Mouse (Mus musculus) adrenal gland, postnatal 36 days (tissue): ENCODE results near the gene Exoc3l. TPM values are rescaled to one million over a fixed set of nuclear protein-coding genes. Genes with fewer than 3 reads are reported as not detected.

Source experiments
- DNase-seq, 2 experiments: peaks; one replicate each; pipeline ENCODE4 v3.0.0; 2021; ENCODE audit warnings: mixed read lengths in 1 of 2
- total RNA-seq, 2 experiments: library from RNA; stranded (reverse); gene quantifications; 2 replicates each; pipeline ENCODE4 v1.2.3; 2021

Exoc3l gene
- total RNA-seq, 2 experiments from 2014 or later, result 19.8 to 22.0 TPM

DNA sequence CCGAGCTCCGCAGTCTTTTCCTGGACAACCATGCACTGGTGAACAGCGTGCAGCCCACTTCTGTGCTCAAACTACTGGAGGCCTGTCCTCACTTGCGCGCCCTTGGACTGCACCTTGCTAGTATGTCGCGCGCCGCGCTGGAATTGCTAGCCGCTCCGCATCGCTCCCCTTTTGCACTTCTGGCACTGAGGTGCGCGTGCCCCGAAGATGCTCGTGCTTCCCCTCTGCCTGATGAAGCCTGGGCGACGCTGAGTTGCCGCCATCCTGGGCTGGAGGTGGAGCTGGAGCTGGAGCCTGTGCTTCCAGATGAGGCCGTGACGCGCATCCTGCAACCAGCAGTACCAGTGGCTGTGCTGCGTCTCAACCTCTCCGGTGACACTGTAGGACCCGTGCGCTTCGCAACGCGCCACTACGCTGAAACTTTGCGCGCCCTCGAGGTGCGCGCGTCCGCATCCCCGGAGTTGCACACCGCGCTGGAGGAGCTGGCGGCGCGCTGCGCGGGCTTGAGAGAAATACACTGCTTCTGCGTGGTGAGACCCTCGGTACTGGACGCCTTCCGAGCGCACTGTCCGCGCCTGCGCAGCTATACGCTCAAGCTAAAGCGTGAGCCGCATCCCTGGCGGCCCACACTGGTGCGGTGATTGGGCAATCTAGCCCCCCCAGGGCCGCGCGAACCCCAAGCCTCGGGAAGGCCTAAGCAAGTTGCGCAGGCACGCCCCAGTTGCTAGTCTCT lies 27.4 kb downstream of the Exoc3l start:
- peak; percentile 44 to 45 for DNase-seq

DNA sequence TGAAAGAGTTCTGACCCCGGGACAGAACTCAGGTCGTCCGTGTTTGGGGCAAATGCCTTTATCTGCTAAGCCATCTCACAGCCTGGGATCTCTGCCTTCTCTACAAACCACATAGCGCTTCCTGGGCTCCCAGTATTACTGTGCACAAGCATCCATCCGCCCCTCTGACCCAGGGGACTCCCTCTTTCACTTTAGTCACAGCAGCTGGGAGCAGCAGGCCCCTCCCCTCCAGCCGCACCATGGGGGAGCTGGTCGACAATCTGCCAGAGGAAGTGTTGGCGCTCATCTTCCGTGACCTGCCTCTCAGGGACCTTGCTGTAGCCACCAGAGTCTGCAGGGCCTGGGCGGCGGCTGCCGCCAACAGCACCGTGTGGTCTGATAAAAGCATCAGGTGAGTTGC lies 29.1 kb downstream of the Exoc3l start:
- no peak for DNase-seq

DNA sequence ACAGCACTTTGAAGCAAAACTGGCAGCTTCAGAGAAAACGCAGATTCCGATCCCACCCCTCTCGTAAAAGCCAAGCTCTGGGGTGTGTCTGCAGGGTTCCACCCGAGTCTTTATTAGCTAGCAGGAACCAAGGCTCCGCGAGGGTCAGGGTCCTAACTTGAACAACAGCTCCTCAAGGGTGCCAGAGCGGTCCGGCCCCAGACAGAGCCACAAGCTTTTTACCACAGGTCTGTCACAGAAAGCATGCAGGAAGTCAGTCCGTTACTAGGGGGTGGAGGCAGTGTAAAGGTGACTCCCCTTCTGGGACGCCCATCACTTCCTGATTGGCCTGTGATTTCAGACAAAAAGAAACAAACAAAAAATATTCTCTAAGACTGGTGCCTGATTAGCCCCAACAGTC lies 30.8 kb downstream of the Exoc3l start:
- peak in 1 of 2 experiments; percentile 35 for DNase-seq

DNA sequence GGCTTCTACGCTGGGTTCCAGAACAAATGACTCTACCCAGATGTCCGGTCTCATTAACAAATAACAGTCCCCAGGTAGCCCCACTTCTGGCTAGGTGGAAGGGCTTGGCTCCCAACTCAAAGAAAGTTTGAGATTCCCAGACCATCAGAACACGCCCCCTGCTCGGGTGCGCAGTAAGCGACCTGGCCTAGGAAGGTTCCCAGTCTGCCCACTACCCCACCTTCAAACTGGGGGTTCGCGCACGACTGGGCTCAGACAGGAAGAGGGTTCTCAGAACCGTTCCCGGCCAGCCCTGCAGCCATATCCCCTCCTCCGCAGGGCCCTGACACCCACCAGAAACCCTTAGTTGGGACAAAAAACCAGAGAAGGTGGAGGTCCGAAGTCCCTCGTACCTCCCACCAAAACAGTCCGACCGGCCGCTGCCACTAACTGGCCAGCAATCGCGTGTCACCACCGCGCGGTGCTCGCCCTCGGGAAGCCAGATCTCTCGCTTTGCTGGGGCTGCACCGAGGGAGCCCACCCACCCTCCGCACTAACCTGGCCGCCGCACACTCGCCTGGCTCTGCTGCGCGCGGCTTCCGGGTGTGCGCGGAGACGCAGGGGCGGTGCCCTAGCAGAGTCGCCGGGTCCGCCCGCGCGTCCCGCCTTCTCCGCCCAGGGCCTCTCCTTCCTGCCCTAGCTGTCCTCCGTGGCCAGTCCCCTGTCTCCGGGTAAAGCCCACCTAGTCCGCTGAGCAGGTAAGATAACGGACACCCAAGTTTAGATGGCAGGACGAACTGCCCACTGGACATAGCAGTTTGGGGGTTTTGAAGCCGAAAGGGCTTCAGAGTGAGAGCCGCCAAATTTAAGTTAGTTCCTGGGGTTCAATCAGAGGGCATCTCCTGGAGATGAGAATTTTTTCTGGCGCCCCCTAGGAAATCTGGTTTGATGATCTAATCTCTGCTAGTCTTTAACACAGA lies 31.6 kb downstream of the Exoc3l start, which contains the start of the genes Tradd and Fbxl8:
Gene Tradd (minus strand): TSS at position 586 of the 959 bp plus-strand sequence.
Gene Fbxl8 (plus strand): TSS at position 625 of the 959 bp plus-strand sequence.
- peak; percentile 90 to 92 for DNase-seq

DNA sequence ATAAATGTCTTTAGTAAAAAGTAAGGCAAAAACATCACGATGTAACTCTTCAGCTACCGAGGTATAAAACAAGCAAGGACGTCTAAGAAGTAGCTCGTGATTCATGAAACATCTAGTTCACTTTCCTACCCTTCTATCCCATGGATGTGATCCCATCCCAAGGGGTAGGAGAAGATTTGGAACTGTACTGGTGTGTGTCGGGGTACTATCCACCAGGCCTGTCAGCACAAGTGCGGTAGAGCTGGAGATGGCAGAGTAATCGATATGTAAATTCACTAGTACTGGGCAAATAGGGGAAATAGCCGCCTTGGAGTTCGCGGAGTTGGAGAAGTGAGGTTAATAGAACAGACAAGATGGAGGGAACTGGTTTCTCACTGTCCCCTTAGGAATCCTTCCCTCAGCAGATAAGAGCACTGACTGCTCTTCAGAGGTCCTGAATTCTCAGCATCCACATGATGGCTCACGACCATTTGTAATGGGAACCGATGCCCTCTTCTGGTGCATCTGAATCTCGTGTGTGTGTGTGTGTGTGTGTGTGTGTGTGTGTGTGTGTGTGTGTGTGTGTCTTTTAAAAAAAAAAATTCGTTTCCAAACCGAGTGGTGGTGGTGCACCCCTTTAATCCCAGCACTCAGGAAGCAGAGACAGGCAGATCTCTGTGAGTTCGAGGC lies 32.5 kb downstream of the Exoc3l start:
- no peak for DNase-seq

DNA sequence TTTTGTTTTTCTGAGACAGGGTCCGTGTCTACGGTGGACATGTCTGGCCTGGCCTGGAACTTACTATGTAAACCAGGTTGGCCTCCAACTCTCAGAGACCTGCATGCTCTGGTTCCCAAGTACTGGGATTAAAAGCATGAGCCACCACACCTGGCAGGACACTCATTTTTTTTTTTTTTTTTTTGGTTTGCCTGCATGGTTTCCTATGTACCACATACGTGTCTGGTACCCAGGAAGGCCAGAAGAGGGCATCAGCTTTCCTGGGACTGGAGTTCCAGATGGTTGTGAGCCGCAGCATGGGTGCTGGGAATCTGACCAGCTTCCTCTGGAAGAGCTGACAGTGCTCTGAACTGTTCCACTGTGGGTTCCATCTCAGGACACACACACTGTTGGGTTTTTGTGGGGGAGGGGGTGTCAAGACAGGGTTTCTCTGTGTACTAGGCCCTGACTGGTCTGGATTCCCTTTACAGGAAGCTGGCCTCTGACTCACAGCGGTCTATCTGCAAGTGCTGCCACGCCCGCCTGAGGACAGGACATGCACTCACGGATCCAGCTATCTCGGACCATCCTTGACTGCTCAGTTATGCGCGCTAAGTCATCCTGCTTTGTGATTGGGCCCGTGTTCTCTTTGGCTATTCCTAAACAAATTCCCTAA lies 34.4 kb downstream of the Exoc3l start:
- DNase-seq, result no peak

DNA sequence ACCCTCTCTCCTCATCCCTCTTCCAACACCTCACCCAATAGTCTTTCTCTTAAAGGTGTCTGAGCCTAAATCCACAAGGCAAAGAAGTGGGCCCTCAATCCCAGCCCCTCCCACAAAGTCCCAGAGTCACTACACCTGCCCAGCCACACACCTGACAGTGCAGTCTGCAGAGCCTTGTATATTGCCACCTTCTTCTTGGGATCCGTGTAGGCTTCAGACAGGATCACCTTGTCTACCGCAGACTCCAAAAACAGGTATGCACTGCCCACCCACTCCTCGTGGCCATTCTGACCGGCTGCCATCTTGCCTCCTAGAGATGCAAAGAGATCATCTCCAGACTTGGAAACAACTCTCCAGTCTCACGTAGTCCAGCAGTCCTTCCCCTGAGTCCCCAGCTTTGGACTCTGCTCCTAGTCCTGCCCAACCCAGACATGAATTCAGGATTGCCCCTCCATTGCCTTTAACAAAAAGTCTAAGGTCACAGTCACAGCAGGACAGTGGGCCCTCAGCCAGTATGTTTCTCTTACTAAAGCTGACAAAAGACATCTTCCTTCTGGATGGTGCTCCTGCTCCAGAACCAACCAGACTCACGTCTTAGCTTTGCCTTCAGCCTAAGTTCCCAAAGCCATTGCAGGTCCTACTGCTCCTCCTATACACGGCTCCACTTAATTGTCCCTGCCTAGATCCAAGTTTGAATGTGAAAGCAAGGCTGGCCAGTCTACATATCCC lies 35.4 kb downstream of the Exoc3l start:
- no peak for DNase-seq

DNA sequence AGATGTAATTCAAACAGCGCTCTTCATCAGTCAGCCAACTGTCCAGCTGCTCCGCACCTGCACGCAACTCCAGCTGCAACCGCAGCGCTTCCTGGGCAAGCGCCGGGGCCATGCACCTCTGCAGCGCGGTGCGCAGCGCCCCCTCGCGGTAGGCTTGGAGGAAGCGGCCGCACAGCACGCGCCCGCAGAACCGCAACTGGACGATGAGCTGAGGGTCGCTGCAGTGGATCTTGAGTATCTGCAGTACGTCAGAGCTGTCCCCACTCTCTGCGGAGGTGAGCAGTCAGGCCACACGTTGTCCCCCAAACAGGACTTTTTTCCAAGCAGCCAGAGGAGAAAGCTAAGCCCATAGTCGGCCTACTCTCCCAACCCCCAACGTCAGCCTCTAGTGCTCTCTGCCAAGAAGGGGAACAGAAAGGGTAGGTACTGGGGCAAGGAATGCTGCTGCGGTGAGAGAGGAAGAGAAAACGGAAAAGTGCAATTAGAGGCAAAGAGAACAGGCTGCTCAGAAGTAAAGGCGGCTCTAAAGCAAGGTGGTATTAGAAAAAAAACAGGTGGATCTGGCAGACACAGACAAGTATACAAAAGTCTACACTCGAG lies 36.1 kb downstream of the Exoc3l start:
- DNase-seq, result peak; percentile 84 to 91

DNA sequence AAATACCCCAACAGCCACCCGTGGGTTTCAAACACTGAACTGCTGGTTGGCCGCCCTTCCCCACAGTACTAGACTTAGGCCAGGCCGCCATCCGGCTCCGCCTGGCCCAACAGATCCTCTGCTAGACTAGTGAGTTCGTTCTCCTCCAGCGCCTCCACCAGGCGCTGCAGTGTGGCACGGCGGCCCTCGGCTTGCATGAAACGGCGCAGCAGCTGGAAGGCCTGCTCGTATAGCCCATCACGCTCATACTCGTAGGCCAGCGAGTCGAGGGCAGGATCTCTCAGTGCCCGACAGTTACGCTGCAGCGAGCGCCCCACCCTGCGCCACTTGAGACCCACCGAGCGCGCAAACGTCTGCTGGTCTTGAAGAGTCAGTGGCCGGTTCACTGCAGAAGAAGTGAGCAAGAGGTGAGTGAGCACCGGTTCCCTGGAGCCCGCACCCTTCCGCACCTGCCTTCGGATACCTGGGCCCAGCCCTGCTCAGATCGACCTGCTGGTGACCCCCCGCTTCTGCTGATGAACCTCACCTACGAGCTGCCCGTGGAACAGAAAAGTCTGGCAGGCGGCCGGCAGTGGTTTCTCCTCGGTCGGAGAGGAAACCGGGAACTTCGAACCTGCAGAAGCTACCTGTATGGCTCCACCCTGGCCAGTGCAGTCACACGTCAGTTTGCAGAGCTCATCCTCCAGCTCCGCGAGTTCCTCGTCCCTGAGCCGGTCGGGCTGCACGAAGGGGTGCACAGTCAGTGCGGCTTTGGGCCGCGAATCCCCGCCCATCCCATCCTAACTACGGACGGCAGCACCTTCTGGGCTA lies 36.8 kb downstream of the Exoc3l start:
- DNase-seq, result no peak

DNA sequence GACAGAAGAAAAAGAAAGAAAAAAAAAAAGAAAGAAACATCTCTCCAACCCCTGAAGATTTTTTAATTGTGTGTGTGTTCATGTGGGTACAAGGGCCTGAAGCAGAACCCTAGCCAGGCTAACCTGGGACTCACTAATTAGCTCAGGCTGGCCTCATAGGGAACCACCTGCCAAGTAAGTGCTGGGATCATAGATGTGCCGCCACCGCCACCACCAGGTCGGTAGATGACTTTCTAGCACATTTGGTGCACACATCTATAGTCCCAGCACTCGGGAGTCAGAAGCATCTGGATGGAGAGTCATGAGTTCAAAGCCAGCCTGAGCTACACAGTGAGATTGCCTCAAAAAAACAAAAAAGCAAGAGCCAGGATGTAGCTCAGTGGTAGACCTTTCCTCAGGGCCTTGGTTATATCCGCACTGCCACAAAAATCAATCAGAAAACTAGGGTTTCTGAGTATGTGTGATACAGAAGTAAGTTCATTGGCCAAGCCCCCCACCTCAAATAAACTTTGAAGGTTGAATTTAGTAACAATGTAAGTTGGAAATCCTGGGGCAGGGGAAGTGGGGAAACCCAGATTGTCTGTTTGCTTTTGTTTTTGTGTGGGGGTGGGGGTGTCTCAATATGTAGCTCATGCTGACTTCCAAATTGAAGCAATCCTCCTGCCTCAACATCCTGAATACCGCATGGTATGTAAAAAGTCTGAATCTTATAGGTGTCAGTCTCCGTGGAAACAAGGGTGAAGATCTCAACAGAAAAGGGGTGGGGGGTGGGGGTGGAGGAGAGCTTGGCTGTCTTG lies 38.4 kb downstream of the Exoc3l start:
- DNase-seq, result no peak

DNA sequence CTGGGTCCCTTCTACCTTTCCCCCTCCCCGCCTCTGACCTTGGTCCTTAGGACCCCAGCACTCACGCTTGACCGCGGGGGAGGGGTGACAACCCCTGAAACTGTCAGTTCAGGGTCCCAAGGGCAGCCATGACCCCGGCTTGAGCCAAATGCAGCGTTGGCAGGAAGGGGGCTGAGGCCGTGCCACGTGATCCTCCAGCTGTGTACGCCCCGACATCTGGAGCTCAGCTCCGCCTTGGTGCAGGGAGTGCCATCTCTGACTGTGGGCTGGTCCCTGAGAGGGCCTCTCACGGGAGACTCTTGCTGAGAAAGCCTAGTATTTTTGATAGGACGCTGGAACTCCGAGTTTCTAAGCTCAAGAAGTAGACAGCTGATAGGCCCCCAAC lies 40.9 kb downstream of the Exoc3l start, which contains the start of gene B3gnt9:
Gene B3gnt9 (minus strand): TSS at position 188 of the 385 bp plus-strand sequence.
- DNase-seq, result peak; percentile 39 to 51

DNA sequence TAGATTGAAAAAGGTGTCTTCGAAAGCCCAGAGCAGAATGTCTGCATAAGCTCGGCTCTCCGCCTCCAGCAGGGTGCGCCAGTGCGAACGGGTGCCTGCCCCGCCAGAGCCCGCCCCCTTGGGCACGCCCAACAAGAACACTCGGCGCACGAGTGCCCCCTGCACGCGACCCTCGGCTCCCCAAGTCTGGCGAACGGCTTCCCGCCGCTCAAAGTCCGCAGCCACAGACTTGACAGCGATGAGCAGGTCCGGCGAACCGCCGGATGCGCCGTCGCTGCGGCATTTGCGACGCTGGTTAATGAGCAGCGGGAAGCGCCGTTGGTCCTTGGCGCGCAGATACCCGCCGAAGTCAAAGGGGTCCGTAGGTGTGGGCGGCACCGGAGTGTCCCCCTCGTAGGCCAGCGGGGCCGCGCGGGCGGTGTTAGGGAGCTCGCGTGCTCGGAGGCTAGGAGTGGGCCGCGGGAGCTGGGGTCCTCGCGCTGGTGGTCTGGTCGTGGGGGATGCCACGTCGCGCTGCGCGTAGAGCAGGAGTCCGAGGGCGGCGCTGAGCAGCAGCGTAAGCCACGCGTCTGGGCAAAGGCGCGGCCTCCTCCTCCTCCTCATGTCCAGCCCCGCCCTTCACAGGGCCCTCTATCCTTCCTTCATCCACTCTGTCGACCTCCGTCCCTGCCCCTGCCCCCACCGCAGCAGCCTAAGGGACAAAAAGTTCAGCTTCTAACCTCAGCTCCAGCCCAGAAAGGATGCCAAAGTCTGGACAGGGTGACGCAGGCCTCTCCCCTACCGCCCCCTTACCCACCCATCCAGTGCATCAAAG lies 41.5 kb downstream of the Exoc3l start:
- peak; percentile 91 to 95 for DNase-seq

DNA sequence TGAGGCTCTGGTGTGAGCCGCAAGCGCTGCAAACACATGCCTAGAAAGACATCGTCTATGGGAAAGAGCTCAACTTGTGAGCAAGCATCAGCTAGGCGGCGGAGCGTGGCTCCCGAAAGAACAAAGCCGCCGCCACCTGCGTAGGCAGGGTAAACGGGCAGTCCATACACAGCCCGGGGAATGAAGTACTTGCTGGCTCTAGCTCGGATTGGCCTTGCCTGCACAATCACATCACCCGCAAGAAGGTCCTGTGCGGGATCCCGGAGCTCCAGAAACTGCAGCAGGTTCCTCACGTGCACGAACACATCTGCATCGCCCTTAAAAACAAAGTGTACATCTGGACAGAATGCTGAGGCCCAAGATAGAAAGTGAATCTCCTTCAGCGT lies 42.1 kb downstream of the Exoc3l start:
- DNase-seq, result peak in 1 of 2 experiments; percentile 7

DNA sequence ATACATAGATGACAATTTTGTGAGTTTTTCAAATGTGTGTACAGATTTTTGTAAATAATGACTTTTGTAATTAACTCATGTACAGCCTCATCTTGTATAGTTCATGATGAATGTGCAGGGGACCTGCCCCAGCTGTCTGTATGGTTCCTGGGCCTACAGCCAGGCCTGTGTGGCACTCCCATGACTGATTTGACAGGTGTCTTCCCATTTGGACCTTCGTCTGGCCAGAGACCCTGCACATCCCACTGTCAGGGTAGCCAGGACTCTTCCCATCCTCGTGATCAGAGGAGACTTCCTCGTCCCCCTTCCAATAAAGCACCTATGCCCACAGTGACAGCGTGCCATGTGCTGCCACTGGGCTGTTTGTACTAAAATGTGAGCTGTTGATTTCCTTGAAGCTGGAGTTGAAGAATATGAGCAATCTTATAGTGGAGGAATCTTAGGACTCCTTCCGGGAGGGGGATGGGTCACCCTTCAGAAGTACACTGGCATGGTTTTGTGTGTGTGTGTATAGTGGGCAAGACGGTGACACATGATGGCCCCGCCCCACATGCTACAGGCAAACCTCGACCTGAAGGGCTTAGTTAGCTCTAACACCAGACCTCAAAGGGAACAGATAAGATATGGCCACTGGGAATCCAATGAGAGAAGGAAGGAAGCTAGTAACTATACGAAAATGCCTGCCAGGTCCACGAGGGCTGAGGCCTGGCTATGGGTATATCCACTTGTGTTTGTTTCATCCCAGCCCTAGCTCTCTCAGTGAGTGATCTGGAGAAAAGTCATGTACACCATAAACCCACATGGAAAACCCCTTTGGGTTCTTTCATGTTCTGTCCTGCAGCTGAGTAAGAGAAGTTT lies 43.0 kb downstream of the Exoc3l start:
- no peak for DNase-seq

DNA sequence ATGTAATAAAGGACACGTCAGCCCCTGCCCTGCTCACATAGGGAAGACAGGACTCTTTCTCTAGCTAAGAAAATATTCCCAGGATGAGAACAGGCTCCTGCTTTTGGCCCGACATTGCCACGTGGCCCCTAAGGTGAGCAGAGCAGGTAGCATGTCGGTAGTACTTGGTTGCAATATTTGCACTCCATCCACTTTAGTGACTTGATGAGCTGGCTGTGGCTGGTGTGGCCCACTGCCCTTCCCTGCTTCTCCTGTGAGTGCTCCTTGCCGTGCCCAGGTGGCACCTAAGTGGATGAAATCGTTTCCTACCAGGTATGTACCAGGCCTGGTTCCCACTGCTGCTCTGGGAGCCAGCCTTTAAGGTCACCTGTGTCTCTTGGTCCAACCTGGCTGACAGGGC lies 43.9 kb downstream of the Exoc3l start:
- DNase-seq, result no peak

DNA sequence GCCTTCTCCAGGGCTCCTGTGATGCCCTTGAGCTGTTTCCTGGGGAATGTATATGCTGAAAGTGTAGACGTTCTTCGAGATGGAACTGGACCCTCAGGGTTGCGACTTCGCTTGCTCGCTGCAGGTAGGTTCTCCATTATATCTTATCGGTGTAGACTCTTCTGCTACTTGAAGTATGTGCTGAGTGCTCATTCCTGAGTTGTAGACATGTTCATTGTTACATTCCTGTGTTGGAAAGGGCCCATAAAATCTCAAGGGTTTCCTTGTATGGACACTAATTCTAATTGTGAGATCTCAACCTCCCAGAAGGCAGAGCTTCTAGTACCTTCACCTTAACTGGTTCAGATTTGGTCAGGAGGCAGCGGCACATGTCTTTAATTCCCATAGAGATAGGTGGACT lies 54.9 kb downstream of the Exoc3l start:
- no peak for DNase-seq
